Mouse (Mus musculus) liver, embryonic 14.5 days (tissue): ENCODE data around the gene Myo18b.

Experiments used
- CTCF ChIP-seq: IDR thresholded peaks from 2 replicates; pipeline ENCODE4 v1.5.1; 2016; ENCODE audit warnings: antibody characterized with exemption, low read depth, control low read depth
- EP300 ChIP-seq: IDR thresholded peaks from 2 replicates; pipeline ENCODE4 v1.6.1; 2016; ENCODE audit warnings: antibody characterized with exemption, low read depth

- TF ChIP-seq CTCF (no peak), EP300 (no peak)
Observed at GRCm38 (mm10) chr5:112925422-112925821, 29.3 kb upstream of the Myo18b start.
